Mouse (Mus musculus) testis, adult 2 months (tissue): ENCODE measurements around the gene Mrpl33.

Source experiments
- CTCF ChIP-seq: fragments of 200-500 bp; IDR thresholded peaks from 2 replicates; pipeline ENCODE4 v1.5.1; 2012; ENCODE audit warnings: low read depth, mild to moderate bottlenecking, inconsistent platforms, low read length, moderate library complexity; ENCODE audit not compliant: control insufficient read depth, insufficient read depth, insufficient replicate concordance
- POLR2A ChIP-seq: fragments of 200-500 bp; IDR thresholded peaks from 2 replicates; pipeline ENCODE4 v1.6.1; 2012; ENCODE audit warnings: low read depth, mild to moderate bottlenecking, inconsistent platforms, low read length, moderate library complexity; ENCODE audit not compliant: control insufficient read depth

GRCm38 (mm10) chr5:31628555-31628954 is 31.8 kb downstream of the Mrpl33 start:
- TF ChIP-seq POLR2A, result no peak
- no peak for TF ChIP-seq CTCF
